Comparison of ENCODE assay signal across 11 mouse cellular contexts in genomic region chr6:55275000-55275399, GRCm38 (mm10).
DNase-seq lines count a peak whose midpoint lies in the region; TF ChIP-seq lines count a peak whose summit lies in the region.
"Had no signal": no experiment of that assay in that cellular context is flagged by ENCODE, and none has a peak within 500 bp of the region (broad histone marks: within the 10 kb centered on the region; RNA-seq: fewer than 3 reads in every experiment).

No protein-coding gene starts in this region.

- intact Hi-C loops in gastrocnemius, adult 2 months (cut with DNase I), result no loop called here
- intact Hi-C loops in gastrocnemius, postnatal 36 days (cut with DNase I), result no loop called here

- no peak for TF ChIP-seq CTCF in gastrocnemius, adult 2 months (IDR thresholded peaks at IDR 0.05)

- H3K27ac ChIP-seq in gastrocnemius, adult 2 months, result peak overlapping the region; percentile 86
- H3K27ac ChIP-seq: kidney, postnatal 0 days; liver, embryonic 15.5 days had no signal

- H3K4me3 ChIP-seq in gastrocnemius, adult 2 months, result peak overlapping the region; percentile 57
- H3K4me3 ChIP-seq: liver, embryonic 15.5 days had no signal

- DNase-seq in gastrocnemius, adult 2 months, result peak; percentile 49
- no peak for DNase-seq in gastrocnemius, postnatal 36 days
- peak; percentile 44 for DNase-seq in kidney, postnatal 14 days
- DNase-seq in kidney, adult 8-10 months, result no peak
- DNase-seq in lung, postnatal 10 days, result peak; percentile 25
- DNase-seq in lung, adult 18-20 months, result no peak
- no peak for DNase-seq in c-Kit-positive CD71-positive TER-119-positive erythroid progenitor cells, embryonic 14.5 days (ENCODE audit: low spot score)
- DNase-seq: adrenal gland, adult 8-10 months; right cerebral cortex, postnatal 4 days had no signal

Comparison
In these comparisons a context has a peak if more than half of its experiments do, and no peak if none do; other contexts are left out.
1. DNase-seq: peak in gastrocnemius, adult 2 months (single experiment), kidney, postnatal 14 days (single experiment) and lung, postnatal 10 days (single experiment); none in gastrocnemius, postnatal 36 days (0 of 2), kidney, adult 8-10 months (0 of 2), lung, adult 18-20 months (0 of 2) and c-Kit-positive CD71-positive TER-119-positive erythroid progenitor cells, embryonic 14.5 days (single experiment).